Mouse (Mus musculus): Measurements from ENCODE around the gene Atpaf1.

Atpaf1 gene

DNA sequence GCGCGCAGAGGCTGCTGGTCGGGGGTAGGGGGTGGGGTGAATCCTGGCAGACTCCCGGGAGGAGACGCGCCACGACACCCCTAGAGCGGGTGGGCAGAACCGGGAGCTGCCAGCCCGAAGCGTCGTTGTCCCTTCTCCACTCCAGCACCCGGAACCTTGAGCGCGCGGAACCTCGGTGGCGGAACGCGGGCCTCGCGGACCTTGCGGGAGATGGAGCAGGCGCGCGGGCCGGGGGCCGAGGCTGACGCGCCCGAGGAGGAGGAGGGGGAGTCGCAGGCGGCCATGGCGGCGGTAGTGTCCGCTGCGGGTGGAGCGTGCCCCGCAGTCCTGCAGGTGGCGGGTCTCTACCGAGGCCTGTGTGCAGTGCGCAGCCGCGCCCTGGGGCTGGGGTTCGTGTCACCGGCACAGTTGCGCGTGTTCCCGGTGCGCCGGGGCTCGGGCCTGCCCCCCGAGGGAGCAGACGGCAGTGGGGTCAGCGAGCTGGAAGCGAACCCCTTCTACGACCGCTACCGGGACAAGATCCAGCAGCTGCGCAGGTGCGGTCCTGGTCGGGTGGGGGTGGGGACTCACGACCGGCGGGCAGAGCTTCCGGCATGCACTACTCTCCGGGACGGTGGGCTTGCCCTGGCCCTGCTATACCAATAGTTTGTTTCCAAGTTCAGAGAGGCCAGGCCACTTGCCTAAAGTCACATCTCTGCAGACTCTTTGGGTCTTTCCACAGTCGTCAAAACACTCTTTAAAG, at the start of gene Atpaf1:
Gene Atpaf1 (plus strand): TSS at position 44 of the 742 bp plus-strand sequence.
- peak; percentile 69 to 72 for DNase-seq (ENCODE audit: low spot score in 2 of 2)

DNA sequence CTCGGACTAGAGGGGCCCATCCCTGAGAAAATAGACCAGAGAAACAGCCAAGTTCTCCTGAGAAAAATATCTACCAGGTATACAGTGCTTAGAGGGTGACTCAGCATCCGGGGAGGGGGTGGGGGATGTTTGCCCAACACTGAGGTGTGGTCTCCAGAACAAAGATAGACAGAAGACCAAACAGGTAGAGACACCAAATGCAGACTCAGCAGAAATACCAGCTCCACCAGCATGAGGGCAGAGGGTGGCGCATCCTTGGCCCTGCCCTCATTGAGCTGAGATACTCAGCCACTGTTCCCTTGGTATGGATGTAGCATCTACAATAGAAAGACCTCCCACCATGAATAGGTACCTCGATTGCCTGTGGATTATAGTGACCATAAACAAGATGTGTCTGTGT, 49.7 kb upstream of the Atpaf1 start:
- no peak for DNase-seq (ENCODE audit: low spot score in 2 of 2)

DNA sequence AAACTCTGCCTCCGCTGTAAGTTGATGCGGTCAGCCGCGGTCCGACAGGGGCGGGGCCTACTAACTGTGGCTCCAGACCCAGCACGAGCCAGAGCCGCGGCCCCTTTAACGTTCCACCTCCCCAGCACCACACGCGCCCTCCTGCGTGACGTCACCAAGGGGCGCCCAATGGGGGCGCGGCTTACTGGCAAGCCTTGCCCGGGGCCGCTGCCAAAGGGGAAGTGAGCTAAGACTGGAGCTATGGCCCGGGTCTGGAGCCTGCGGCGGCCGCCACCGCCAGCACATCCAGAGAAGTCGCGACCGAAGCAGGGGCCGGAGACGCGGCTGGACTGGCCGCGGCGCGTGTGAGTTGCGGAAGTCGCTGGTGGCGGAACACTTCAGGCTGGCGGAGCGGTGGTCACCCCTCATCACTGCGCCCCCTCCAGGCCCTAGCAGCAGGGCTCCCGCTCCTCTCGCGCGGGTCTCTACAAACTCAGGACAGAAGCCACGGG, 47.0 kb upstream of the Atpaf1 start, which contains the start of gene Efcab14:
Gene Efcab14 (plus strand): TSS at position 194 of the 491 bp plus-strand sequence.
- DNase-seq (ENCODE audit: low spot score in 2 of 2) = peak; percentile 91 to 96

DNA sequence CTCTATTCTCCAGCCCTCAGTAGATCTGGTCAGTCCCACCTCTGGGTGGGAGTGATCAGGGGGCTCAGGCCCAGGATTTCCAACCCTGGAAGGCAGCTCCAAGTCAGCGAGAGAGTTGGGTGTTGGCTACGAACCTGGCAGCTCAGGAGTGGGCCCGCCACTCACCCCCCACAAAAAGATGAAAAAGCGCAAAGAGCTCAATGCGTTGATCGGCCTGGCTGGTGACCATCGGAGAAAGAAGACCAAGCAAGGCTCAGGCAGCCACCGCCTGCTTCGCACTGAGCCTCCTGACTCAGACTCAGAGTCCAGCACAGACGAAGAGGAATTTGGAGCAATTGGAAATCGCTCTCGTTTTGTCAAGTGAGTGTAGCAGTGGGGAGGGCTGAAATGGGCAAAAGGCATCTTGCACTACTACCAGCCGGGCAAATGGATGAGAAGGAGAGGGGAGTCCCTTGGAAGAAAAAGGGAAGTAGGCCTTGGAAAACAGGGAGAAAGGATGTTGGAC, 46.1 kb upstream of the Atpaf1 start:
- DNase-seq (ENCODE audit: low spot score in 2 of 2) = no peak

DNA sequence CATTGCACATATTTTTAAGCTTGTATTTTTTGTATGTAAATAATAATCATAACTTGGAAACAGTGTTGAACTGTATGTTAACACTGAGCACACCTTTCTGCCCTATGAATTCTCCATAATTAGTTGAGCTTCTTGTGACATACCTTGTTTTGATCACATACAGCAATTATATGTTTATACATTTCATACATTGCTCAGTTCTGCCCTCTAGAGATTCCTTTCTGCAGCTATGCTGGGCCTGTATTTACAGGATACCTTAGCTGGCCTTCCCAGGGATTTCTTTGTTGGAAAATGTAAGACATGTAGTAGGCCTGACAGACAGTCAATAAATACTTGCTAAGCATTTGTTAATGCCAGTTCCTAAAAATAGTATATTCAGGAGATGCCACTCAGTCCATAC, 42.0 kb upstream of the Atpaf1 start:
- DNase-seq (ENCODE audit: low spot score in 2 of 2) = no peak

DNA sequence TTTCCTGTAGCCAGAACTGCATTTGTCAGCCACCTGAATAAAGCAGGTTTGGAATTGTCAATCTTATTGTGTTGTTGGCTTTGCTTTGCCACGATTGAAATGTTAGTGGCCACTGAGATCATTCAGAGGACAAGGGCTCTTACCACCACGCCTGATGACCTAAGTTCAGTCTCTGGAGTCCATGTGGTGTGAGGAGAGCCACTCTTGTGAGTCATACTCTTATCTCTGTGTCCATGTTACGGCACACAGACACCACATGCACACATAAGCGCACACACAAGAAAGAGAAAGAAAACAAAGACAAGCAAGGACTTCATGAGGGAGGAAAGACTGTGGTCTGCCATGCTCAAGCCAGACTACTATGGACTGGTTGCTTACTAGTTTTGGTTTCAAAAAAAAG, 41.5 kb upstream of the Atpaf1 start:
- no peak for DNase-seq (ENCODE audit: low spot score in 2 of 2)

GRCm38 (mm10) chr4:115748181-115748580, 36.4 kb upstream of the Atpaf1 start:
- DNase-seq (ENCODE audit: low spot score in 2 of 2) = no peak

- DNase-seq (ENCODE audit: low spot score in 2 of 2) = no peak
Observed at GRCm38 (mm10) chr4:115749336-115749735, 35.3 kb upstream of the Atpaf1 start.

DNA sequence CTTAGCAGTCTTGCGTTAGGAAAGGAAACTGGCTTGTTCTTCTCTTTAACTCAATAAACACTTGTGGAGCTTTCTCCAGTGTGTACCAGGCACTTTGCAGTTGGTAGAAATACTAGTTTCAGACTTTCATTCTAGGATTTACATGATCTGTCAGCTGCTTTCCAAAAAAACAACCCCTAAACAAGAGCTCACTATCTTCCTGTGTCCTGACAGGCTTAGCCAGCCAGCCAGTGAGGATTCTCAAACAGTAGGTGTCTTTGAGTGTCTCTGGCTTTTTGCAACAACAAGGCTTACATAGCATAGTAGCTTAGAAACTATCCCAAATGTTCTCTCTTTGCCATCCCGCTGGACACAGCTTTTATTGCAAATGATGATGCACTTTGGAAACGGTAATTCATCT, 30.5 kb upstream of the Atpaf1 start:
- DNase-seq (ENCODE audit: low spot score in 2 of 2) = no peak

GRCm38 (mm10) chr4:115754851-115755250, 29.8 kb upstream of the Atpaf1 start:
- no peak for DNase-seq (ENCODE audit: low spot score in 2 of 2)

GRCm38 (mm10) chr4:115761206-115761605, 23.4 kb upstream of the Atpaf1 start:
- no peak for DNase-seq (ENCODE audit: low spot score in 2 of 2)

- DNase-seq (ENCODE audit: low spot score in 2 of 2) = no peak
Observed at GRCm38 (mm10) chr4:115764581-115764980, 20.0 kb upstream of the Atpaf1 start.

DNA sequence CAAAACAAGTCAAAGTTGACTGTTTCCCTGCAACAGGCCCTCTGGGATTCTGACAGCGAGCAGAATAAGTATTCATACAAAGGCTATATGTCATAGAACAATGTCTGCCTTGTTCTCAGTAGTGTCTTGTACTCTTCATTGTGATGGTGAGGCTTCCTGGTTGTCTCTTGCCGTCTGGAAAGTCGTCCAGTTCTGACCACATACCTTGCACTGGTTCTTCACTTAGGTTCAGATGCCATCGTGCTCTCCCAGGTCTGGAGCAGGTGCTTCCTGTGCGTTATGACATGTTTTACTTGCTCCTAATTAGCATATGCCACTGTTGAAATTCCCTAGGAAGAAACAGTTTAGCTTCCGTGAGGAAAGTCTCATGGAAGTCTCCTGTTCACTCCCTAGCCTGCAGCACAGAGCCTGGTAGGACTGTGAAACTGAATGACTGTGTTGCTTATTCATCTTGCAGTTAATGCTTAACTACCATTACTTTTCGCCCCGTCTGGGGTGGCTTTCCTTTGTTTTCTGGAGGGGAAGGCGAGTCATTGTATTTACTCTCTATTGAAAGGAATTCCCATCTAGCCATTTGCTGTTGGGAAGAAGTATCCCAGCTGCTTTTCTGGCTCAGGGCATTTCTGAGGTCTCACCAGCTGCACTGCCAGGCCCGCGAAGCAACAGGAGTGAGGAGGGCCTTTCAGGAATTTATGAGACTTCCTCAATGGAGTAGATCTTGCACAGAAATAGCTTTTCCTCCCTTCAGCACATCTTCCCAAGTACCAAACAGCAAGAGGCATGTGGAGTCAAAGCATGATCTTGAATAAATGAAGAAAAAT, 16.8 kb upstream of the Atpaf1 start:
- no peak for DNase-seq (ENCODE audit: low spot score in 2 of 2)

- DNase-seq (ENCODE audit: low spot score in 2 of 2) = no peak
Observed at GRCm38 (mm10) chr4:115775056-115775455, 9.6 kb upstream of the Atpaf1 start.

GRCm38 (mm10) chr4:115777627-115778026, 7.0 kb upstream of the Atpaf1 start:
- DNase-seq (ENCODE audit: low spot score in 2 of 2) = no peak

GRCm38 (mm10) chr4:115780269-115780668, 4.3 kb upstream of the Atpaf1 start:
- DNase-seq (ENCODE audit: low spot score in 2 of 2) = no peak

- no peak for DNase-seq (ENCODE audit: low spot score in 2 of 2)
Observed at GRCm38 (mm10) chr4:115780918-115781317, 3.7 kb upstream of the Atpaf1 start, which contains the start of gene Tex38. TSS of gene Tex38 (minus strand) at chr4:115781018.

- DNase-seq (ENCODE audit: low spot score in 2 of 2) = no peak
Observed at GRCm38 (mm10) chr4:115782026-115782805, 2.4 kb upstream of the Atpaf1 start.

DNA sequence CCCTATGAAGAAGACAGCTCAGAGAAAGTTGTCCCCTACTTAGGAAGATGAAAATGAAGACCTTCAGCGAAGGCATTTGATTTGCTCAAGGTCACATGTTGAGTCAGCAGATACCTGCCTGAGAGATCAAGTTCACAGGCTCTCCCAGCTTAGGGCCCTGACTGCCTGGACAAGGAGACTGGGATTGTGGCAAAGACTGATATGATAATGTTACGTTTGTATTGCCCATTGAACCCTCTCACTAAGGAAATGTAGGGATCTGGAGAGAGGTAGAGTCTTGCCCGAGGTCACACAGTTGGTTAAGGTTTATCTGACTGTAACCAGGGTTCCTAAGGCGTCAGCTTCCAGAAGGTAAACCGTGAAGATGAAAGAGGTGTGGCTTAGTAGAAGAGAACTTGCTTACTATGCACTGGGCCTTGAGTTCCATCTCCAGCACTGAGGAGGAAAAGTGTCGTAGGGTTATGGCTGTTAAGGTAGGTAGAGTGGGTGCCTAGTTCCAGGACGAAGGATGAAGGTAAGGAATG, 961 bp downstream of the Atpaf1 start:
- DNase-seq (ENCODE audit: low spot score in 2 of 2) = no peak

DNA sequence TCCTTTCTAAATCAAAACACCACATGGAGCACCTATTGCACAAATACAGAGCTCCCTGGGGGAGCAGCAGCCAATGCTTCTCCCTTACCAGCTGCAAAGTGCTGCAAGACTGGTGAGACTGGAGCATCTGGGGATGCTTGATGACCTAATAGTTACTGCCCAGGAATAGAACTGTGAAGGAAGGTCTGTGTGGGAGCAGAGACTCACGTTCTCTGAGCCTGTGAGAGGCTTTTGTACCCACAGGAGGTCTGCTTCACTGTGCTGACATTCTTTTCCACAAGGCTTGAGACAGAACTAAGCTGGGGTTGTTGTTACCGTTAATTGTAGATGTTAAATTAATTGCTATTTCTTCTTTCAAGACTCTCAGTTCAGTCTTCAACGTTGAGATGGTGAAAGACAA, 6.3 kb downstream of the Atpaf1 start:
- no peak for DNase-seq (ENCODE audit: low spot score in 2 of 2)

GRCm38 (mm10) chr4:115795360-115795759, 10.7 kb downstream of the Atpaf1 start:
- DNase-seq (ENCODE audit: low spot score in 2 of 2) = no peak
